Mouse (Mus musculus) bone marrow, adult 2 months (tissue): ENCODE measurements around the gene Slc41a1. TPM values are rescaled to one million over a fixed set of nuclear protein-coding genes. Genes with fewer than 3 reads are reported as not detected.
"Not testable (repeated sequence)": the region's sequence is repeated elsewhere in the genome, so short reads cannot be mapped to it uniquely, and the experiment has no call there.

Source experiments
- H3K27ac ChIP-seq: fragments of 200-500 bp; 2 replicates; pipeline ENCODE4 v1.5.1; 2012; ENCODE audit warnings: low read depth, mild to moderate bottlenecking, control low read depth, inconsistent platforms, low read length; ENCODE audit not compliant: control insufficient read depth, poor library complexity, insufficient read depth
- H3K4me1 ChIP-seq: fragments of 200-500 bp; 2 replicates; pipeline ENCODE4 v1.6.1; 2011; ENCODE audit warnings: low read length; ENCODE audit not compliant: control insufficient read depth, insufficient read depth
- H3K4me3 ChIP-seq: fragments of 200-500 bp; replicated peaks from 2 replicates; pipeline ENCODE3; 2011; ENCODE audit warnings: mild to moderate bottlenecking, low read depth, low read length, control low read depth; ENCODE audit not compliant: control insufficient read depth
- CTCF ChIP-seq: fragments of 200-500 bp; IDR thresholded peaks from 2 replicates; pipeline ENCODE4 v1.5.1; 2011; ENCODE audit warnings: low read length, control low read depth; ENCODE audit not compliant: control insufficient read depth, insufficient read depth
- POLR2A ChIP-seq: fragments of 200-500 bp; IDR thresholded peaks from 2 replicates; pipeline ENCODE4 v1.6.1; 2011; ENCODE audit warnings: low read depth, mild to moderate bottlenecking, control low read depth, low read length, borderline replicate concordance; ENCODE audit not compliant: control insufficient read depth
- WGBS: fragments of 180-500 bp; shearing (Covaris S2); methylation state at CpG from one replicate; pipeline ENCODE4 v1.1.7; 2018; 5-methylcytosine and 5-hydroxymethylcytosine counted together
- polyA plus RNA-seq: library from polyadenylated mRNA; stranded (reverse); fragments of >200 nt; gene quantifications from 2 replicates; pipeline ENCODE4 v1.2.4, GENCODE M21; 2011; ENCODE audit warnings: low replicate concordance; ENCODE audit not compliant: missing spikeins, insufficient read depth, insufficient read length

Slc41a1 gene
- polyA plus RNA-seq, 1 experiment: 2.2 TPM

GRCm38 (mm10) chr1:131808986-131809385, 18.3 kb upstream of the Slc41a1 start:
- Histone ChIP-seq H3K4me3 (no peak overlapping the region), H3K27ac (no peak overlapping the region), H3K4me1 (no peaks in the 10 kb centered on the region)
- TF ChIP-seq CTCF: no peak
- 74% methylated on average over 1 of the region's 1 CpGs for WGBS

- no peak for TF ChIP-seq CTCF
- TF ChIP-seq POLR2A: no peak
- Histone ChIP-seq H3K4me3 (no peak overlapping the region), H3K27ac (no peak overlapping the region), H3K4me1 (no peaks in the 10 kb centered on the region)
- 63% methylated on average over 2 of the region's 2 CpGs for WGBS
These were observed 17.6 kb upstream of the Slc41a1 start for GRCm38 (mm10) chr1:131809651-131810050.

- no peak for TF ChIP-seq POLR2A
- no peak for TF ChIP-seq CTCF
- Histone ChIP-seq H3K27ac (no peak overlapping the region), H3K4me3 (no peak overlapping the region), H3K4me1 (no peaks in the 10 kb centered on the region)
- WGBS: 93% methylated on average over 1 of the region's 1 CpGs
These were observed 15.9 kb upstream of the Slc41a1 start for GRCm38 (mm10) chr1:131811393-131811792.

GRCm38 (mm10) chr1:131812006-131812405, 15.3 kb upstream of the Slc41a1 start:
- Histone ChIP-seq H3K27ac (no peak overlapping the region), H3K4me1 (no peaks in the 10 kb centered on the region), H3K4me3 (no peak overlapping the region)
- TF ChIP-seq POLR2A: no peak
- 68% methylated on average over 9 of the region's 9 CpGs for WGBS

- Histone ChIP-seq H3K4me1 (no peaks in the 10 kb centered on the region), H3K4me3 (no peak overlapping the region), H3K27ac (no peak overlapping the region)
- 81% methylated on average over 9 of the region's 9 CpGs for WGBS
- no peak for TF ChIP-seq POLR2A
- no peak for TF ChIP-seq CTCF
These were observed 14.5 kb upstream of the Slc41a1 start for GRCm38 (mm10) chr1:131812631-131813295.

- Histone ChIP-seq H3K4me1 (no peaks in the 10 kb centered on the region), H3K27ac (no peak overlapping the region), H3K4me3 (no peak overlapping the region)
- TF ChIP-seq CTCF: no peak
- TF ChIP-seq POLR2A: no peak
- 81% methylated on average over 4 of the region's 4 CpGs for WGBS
These were observed 13.6 kb upstream of the Slc41a1 start for GRCm38 (mm10) chr1:131813731-131814130.

GRCm38 (mm10) chr1:131814191-131814590, 13.1 kb upstream of the Slc41a1 start:
- no peak overlapping the region for H3K27ac ChIP-seq
- no peak overlapping the region for H3K4me3 ChIP-seq
- WGBS: 73% methylated on average over 3 of the region's 3 CpGs
- H3K4me1 ChIP-seq: no peaks in the 10 kb centered on the region
- TF ChIP-seq POLR2A (no peak), CTCF (no peak)

GRCm38 (mm10) chr1:131816886-131817285, 10.4 kb upstream of the Slc41a1 start:
- Histone ChIP-seq H3K4me1 (no peaks in the 10 kb centered on the region), H3K4me3 (no peak overlapping the region), H3K27ac (no peak overlapping the region)
- TF ChIP-seq CTCF: no peak
- TF ChIP-seq POLR2A: no peak
- 82% methylated on average over 6 of the region's 6 CpGs for WGBS

- not testable (repeated sequence) for H3K27ac ChIP-seq, H3K4me3 ChIP-seq, H3K4me1 ChIP-seq
- 76% methylated on average over 9 of the region's 9 CpGs for WGBS
These were observed 6.9 kb upstream of the Slc41a1 start for GRCm38 (mm10) chr1:131820353-131820752.
